Mouse (Mus musculus) heart, adult 11 months (tissue): Measurements from ENCODE around the gene Selenon.
"Not testable (repeated sequence)": the region's sequence is repeated elsewhere in the genome, so short reads cannot be mapped to it uniquely, and the experiment has no call there.

Source experiments
- DNase-seq: peaks from one replicate; pipeline ENCODE4 v3.0.0; 2022

Gene Selenon

GRCm38 (mm10) chr4:134505303-134505789 is 46.6 kb downstream of the Selenon start:
- DNase-seq: no peak

DNA sequence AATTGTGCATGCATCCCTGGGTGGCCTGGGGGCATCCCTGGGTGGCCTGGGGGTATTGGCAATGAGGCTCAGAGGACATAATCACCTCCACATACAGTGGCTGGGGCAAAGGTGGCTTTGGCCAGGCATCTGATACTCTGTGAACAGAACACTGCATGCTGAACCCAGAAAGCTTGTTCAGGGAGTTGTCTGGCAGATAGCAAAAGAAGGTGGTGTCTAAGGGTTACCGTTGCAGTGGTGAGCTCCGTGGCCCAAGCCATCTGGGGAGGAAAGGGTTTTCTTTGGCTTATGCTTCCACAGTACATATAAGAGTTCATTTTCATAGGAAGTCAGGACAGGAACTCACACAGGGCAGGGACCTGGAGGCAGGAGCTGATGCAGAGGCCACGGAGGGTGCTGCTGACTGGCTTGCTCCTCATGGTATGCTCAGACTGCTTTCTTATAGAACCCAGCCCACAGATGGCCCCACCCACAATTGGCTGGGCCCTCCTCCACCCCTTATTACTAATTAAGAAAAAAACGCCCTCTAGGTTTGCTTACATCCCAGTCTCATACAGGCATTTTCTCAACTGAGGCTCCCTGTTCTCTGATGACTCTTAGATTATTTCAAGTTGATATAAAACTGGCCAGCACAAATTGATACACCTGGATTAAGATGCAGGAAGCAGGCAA is 48.1 kb downstream of the Selenon start:
- DNase-seq: no peak

DNA sequence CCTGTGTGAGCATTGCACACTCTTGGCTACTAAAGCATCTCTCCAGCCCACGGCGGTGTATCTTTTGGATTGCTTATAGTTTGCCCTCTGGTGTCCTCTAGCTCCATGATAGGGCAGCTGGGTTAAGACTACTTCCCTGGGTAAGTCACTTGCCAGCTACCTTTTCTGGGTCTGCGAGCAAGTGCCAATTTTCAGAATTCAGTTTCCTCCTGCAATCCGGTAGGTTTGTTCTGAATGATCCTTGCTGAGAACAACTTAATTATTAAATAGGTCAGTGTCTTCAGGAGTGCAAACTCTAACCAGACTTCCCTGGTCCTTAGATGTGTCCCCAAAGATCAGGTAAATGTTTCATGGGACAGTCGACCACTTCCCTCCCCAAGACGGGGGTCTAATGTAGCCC is 50.9 kb downstream of the Selenon start:
- DNase-seq: no peak

DNA sequence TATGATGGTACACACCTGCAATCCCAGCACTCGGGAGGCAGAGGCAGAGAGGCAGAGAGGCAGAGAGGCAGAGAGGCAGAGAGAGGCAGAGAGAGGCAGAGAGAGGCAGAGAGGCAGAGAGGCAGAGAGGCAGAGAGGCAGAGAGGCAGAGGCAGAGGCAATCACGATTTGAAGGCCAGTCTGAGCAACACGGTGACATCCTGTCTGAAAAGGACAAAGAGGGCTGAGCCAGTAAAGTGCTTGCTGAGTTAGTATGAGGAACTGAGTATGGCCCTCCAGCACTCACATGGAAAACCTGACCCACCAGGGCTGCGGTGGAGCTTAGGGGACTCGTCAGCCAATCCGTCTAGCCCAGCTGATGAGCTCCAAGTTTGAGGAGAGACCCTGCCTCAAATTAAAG is 53.0 kb downstream of the Selenon start:
- DNase-seq: not testable (repeated sequence)

GRCm38 (mm10) chr4:134497986-134498731 is 53.8 kb downstream of the Selenon start:
- DNase-seq: no peak

DNA sequence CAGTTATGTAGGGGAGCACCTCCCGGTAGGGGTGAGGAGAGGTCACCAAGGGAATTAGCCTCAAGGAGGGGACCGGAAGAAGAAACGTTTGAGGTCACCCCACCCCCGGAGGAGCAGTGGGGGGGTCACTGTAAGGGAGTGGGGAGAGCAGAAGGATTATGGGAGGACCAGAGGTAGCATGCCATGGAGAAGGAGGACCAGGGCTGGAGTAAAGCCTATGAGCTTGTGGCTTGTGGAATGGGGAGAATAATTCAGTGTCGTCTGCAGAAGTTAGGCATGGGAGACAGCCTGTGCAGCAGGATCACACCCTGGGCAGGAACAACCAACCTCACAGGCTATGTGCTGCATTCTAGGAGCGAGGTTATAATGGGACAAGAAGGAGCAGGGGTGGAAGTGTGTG is 54.7 kb downstream of the Selenon start:
- no peak for DNase-seq

GRCm38 (mm10) chr4:134496595-134497210 is 55.3 kb downstream of the Selenon start, which contains the start of gene Paqr7:
Gene Paqr7 (plus strand): TSS chr4:134496697.
- DNase-seq: peak; percentile 99

DNA sequence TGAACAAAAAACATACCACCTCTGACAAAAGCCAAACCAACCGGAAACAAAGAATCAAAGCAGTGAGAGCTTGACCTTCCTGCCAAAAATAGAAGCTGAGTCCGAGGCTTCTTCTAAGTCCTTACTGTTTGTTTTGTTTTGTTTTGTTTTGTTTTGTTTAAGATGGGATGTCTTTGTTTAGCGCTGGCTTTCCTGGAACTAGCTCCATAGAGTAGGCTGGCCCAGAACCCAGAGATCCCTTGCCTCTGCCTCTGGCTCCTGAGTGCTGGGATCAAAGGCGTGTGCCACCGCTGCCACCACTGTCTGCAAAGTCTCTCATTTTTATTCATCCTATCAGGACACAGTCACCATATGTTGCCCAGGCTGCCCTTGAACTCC is 56.4 kb downstream of the Selenon start:
- DNase-seq: no peak

- DNase-seq: peak; percentile 94
These were observed 57.0 kb downstream of the Selenon start for GRCm38 (mm10) chr4:134494780-134495545.

- not testable (repeated sequence) for DNase-seq
These were observed 57.8 kb downstream of the Selenon start for GRCm38 (mm10) chr4:134494161-134494560.

- peak; percentile 91 for DNase-seq
These were observed 60.2 kb downstream of the Selenon start for GRCm38 (mm10) chr4:134491716-134492115.

DNA sequence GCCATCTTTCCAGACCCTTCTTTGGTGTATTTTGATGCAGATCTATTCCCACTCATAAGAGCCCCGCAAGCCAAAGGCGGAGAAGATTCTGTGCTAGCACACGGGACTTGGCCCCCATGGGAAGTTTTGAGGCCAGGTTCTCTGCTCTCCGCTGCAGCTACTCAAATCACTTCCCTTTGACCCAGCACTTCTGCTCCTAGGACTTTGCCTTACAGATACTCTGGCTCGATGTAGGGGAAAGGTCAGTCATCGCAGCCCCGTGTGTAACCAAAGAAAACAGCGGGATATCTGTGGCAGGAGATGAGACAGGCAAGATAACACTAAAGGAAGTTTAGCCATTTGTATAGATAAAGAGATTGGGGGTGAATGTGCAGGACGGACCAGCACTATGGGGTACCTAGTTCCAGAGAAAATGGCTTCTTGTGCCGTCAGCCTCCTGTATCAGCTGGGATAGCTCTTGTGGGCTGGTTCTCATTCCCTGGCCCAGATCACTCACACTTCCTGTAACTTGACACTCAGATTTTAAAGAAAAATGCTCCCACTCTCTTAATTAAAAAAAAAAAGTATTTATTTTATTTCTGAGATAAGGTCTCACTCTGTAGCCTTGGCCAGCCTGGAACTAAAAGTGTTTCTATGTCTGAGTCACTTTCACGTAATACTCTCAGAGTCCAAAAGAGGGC is 61.8 kb downstream of the Selenon start:
- no peak for DNase-seq

- DNase-seq: no peak
These were observed 63.8 kb downstream of the Selenon start for GRCm38 (mm10) chr4:134488211-134488610.
